Mouse (Mus musculus) liver, embryonic 14 days (tissue): ENCODE results near the gene Neo1. TPM values are rescaled to one million over a fixed set of nuclear protein-coding genes. Genes with fewer than 3 reads are reported as not detected.

Experiments used
- polyA plus RNA-seq: library from polyadenylated mRNA; depleted of rRNA; stranded (reverse); fragments of >200 nt; gene quantifications from 2 replicates; pipeline ENCODE4 v1.2.3, GENCODE M21; 2012; rRNA removed

The Neo1 gene
- 1.4 and 1.7 TPM in 2 replicates for polyA plus RNA-seq

DNA sequence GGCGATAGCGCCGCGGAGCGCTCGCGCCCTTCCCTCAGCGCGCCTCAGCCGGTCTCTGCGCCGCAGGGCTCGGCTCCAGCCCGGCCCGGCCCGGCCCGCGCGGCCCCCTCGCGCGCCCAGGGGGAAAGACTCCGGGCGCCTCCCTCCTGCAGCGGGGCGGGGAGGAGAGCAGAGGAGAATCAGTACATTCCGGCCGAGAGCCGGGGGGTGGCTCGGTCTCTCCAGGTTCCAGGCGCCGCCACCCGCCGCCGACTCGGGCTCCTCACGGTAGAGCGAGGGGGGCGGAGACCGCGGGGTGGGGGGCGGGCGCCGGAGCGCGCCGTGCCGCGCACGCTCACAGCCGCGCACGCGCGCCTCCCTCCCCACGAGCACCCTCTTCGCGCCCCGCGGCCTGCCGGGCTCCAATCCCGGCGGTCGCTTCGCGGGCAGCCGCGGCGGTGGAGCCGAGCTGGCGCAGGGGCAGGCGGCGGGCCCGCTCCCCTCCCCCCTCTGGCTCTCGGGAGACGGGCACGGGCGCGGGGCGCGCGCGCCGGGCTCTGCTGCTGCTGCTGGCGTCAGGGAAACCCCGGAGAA lies at the start of gene Neo1:
TSS of gene Neo1 (minus strand) at position 283 of the 573 bp plus-strand sequence.

Other genes with a start within 250 kb of the Neo1 start
- gene Hcn4, start 213.0 kb downstream of the Neo1 start, polyA plus RNA-seq, result 0.01 TPM in 2 replicates